Mouse (Mus musculus): Measurements from ENCODE around the gene Adprhl1.

DNA sequence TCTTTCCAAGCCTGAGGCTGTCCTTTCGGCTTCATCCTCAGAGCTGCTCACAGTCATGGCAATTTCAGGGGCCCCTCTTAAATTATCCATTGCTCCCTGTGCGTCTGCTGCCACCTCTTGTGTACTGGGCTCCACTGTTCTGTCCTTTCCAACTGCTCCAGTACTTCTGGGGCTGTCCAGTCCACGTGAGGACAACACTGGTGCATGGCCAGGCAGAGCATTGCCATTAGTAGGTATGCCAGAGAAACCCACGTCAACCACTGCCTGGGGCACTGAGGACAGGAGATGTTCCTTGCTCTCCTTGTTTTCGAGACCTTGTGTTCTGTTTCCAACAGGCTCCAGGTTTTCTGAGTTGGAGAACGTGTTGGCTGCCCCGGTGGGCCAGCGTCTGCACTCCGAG is 29.5 kb downstream of the Adprhl1 start:
- TF ChIP-seq CTCF (IDR thresholded peaks at IDR 0.05; ENCODE audit: extremely low read depth, insufficient read depth, low read length) (no peak), POLR2A (IDR thresholded peaks at IDR 0.05; ENCODE audit: extremely low read depth, insufficient read depth, low read length) (no peak)

All from cortical plate, adult 2 months (tissue).